Mouse (Mus musculus): ENCODE results near the gene Hip1r. TPM values are rescaled to one million over a fixed set of nuclear protein-coding genes. Genes with fewer than 3 reads are reported as not detected.

Gene Hip1r
- total and polyA plus RNA-seq, 2 experiments from 2014 or later, result 32.6 to 46.9 TPM

- 5% methylated on average over 19 of the region's 19 CpGs for WGBS
- peak; percentile 84 for DNase-seq (ENCODE audit: low spot score)
- H3K4me1 ChIP-seq (ENCODE audit: insufficient read depth, low read length), result peaks cover 43% of the 10 kb centered on the region
- no peak overlapping the region for H3K4me3 ChIP-seq (ENCODE audit: low read length)
- H3K9ac ChIP-seq (replicated peaks; ENCODE audit: low read length), result peak overlapping the region; percentile 10; the same call in 1 of the 2 replicates
- no peaks in the 10 kb centered on the region for H3K27me3 ChIP-seq (ENCODE audit: insufficient read depth, low read length)
- peak overlapping the region; percentile 41 for H3K4me2 ChIP-seq (ENCODE audit: low read depth, low read length)
- peak overlapping the region; percentile 82 for H3K27ac ChIP-seq
- no peaks in the 10 kb centered on the region for H3K9me3 ChIP-seq (ENCODE audit: low read length)
- peaks cover 31% of the 10 kb centered on the region for H3K36me3 ChIP-seq (ENCODE audit: insufficient read depth, low read length)
- peak; percentile 44; the same call in 1 of the 2 replicates for ATAC-seq
- TF ChIP-seq CTCF (IDR thresholded peaks at IDR 0.05; ENCODE audit: low read depth), result no peak
Observed at GRCm38 (mm10) chr5:124010910-124011655, 37.7 kb downstream of the Hip1r start.

- Histone ChIP-seq H3K4me2 (ENCODE audit: low read depth, low read length) (peak overlapping the region; percentile 41), H3K4me3 (ENCODE audit: low read length) (no peak overlapping the region), H3K9me3 (ENCODE audit: low read length) (no peaks in the 10 kb centered on the region), H3K27ac (peak overlapping the region; percentile 82), H3K36me3 (ENCODE audit: insufficient read depth, low read length) (peaks cover 24% of the 10 kb centered on the region), H3K4me1 (ENCODE audit: insufficient read depth, low read length) (peaks cover 52% of the 10 kb centered on the region), H3K9ac (replicated peaks; ENCODE audit: low read length) (peak overlapping the region; percentile 10; the same call in 1 of the 2 replicates), H3K27me3 (ENCODE audit: insufficient read depth, low read length) (no peaks in the 10 kb centered on the region)
- no peak for TF ChIP-seq CTCF (IDR thresholded peaks at IDR 0.05; ENCODE audit: low read depth)
- no peak for DNase-seq (ENCODE audit: low spot score)
- ATAC-seq, result no peak
- WGBS, result 5% methylated on average over 8 of the region's 8 CpGs
Observed at GRCm38 (mm10) chr5:124011927-124012326, 38.5 kb downstream of the Hip1r start.

- Histone ChIP-seq H3K36me3 (ENCODE audit: insufficient read depth, low read length) (peaks cover 16% of the 10 kb centered on the region), H3K27me3 (ENCODE audit: insufficient read depth, low read length) (no peaks in the 10 kb centered on the region), H3K9ac (replicated peaks; ENCODE audit: low read length) (no peak overlapping the region), H3K4me3 (ENCODE audit: low read length) (no peak overlapping the region), H3K4me2 (ENCODE audit: low read depth, low read length) (no peak overlapping the region), H3K27ac (peak overlapping the region; percentile 82; the same call in 1 of the 2 replicates), H3K4me1 (ENCODE audit: insufficient read depth, low read length) (peaks cover 61% of the 10 kb centered on the region), H3K9me3 (ENCODE audit: low read length) (no peaks in the 10 kb centered on the region)
- ATAC-seq, result no peak
- TF ChIP-seq CTCF (IDR thresholded peaks at IDR 0.05; ENCODE audit: low read depth), result peak; percentile 36
- DNase-seq (ENCODE audit: low spot score), result no peak
- WGBS, result 62% methylated on average over 10 of the region's 10 CpGs
Observed at GRCm38 (mm10) chr5:124012885-124013284, 39.5 kb downstream of the Hip1r start.

GRCm38 (mm10) chr5:124013747-124014146 is 40.3 kb downstream of the Hip1r start:
- no peak overlapping the region for H3K4me2 ChIP-seq (ENCODE audit: low read depth, low read length)
- H3K27ac ChIP-seq, result peak overlapping the region; percentile 57
- H3K36me3 ChIP-seq (ENCODE audit: insufficient read depth, low read length), result peaks cover 8% of the 10 kb centered on the region
- no peak overlapping the region for H3K9ac ChIP-seq (replicated peaks; ENCODE audit: low read length)
- peaks cover 67% of the 10 kb centered on the region for H3K4me1 ChIP-seq (ENCODE audit: insufficient read depth, low read length)
- no peaks in the 10 kb centered on the region for H3K27me3 ChIP-seq (ENCODE audit: insufficient read depth, low read length)
- no peak overlapping the region for H3K4me3 ChIP-seq (ENCODE audit: low read length)
- 58% methylated on average over 16 of the region's 16 CpGs for WGBS
- no peaks in the 10 kb centered on the region for H3K9me3 ChIP-seq (ENCODE audit: low read length)
- no peak for TF ChIP-seq CTCF (IDR thresholded peaks at IDR 0.05; ENCODE audit: low read depth)
- DNase-seq (ENCODE audit: low spot score), result no peak
- no peak for ATAC-seq

GRCm38 (mm10) chr5:124014180-124014579 is 40.8 kb downstream of the Hip1r start:
- 41% methylated on average over 3 of the region's 3 CpGs for WGBS
- no peak for TF ChIP-seq CTCF (IDR thresholded peaks at IDR 0.05; ENCODE audit: low read depth)
- Histone ChIP-seq H3K4me1 (ENCODE audit: insufficient read depth, low read length) (peaks cover 72% of the 10 kb centered on the region), H3K36me3 (ENCODE audit: insufficient read depth, low read length) (peaks cover 3% of the 10 kb centered on the region; the same call in 1 of the 2 replicates), H3K27me3 (ENCODE audit: insufficient read depth, low read length) (no peaks in the 10 kb centered on the region), H3K4me2 (ENCODE audit: low read depth, low read length) (peak overlapping the region; percentile 32; the same call in 1 of the 2 replicates), H3K9me3 (ENCODE audit: low read length) (no peaks in the 10 kb centered on the region), H3K9ac (replicated peaks; ENCODE audit: low read length) (no peak overlapping the region), H3K4me3 (ENCODE audit: low read length) (no peak overlapping the region; the same call in 1 of the 2 replicates), H3K27ac (peak overlapping the region; percentile 57)
- DNase-seq (ENCODE audit: low spot score) (no peak), ATAC-seq (no peak)

- no peaks in the 10 kb centered on the region for H3K9me3 ChIP-seq (ENCODE audit: low read length)
- H3K4me1 ChIP-seq (ENCODE audit: insufficient read depth, low read length), result peaks cover 72% of the 10 kb centered on the region
- H3K9ac ChIP-seq (replicated peaks; ENCODE audit: low read length), result no peak overlapping the region
- WGBS, result 15% methylated on average over 11 of the region's 11 CpGs
- ATAC-seq (peak; percentile 57; the same call in 1 of the 2 replicates), DNase-seq (ENCODE audit: low spot score) (peak; percentile 78)
- no peak overlapping the region; the same call in 1 of the 2 replicates for H3K4me3 ChIP-seq (ENCODE audit: low read length)
- H3K27me3 ChIP-seq (ENCODE audit: insufficient read depth, low read length), result no peaks in the 10 kb centered on the region
- H3K36me3 ChIP-seq (ENCODE audit: insufficient read depth, low read length), result peaks cover 3% of the 10 kb centered on the region; the same call in 1 of the 2 replicates
- no peak for TF ChIP-seq CTCF (IDR thresholded peaks at IDR 0.05; ENCODE audit: low read depth)
- H3K4me2 ChIP-seq (ENCODE audit: low read depth, low read length), result peak overlapping the region; percentile 32; the same call in 1 of the 2 replicates
- H3K27ac ChIP-seq, result peak overlapping the region; percentile 57
Observed at GRCm38 (mm10) chr5:124014791-124015251, 41.4 kb downstream of the Hip1r start.

All from hindbrain, postnatal 0 days (tissue).